Mouse (Mus musculus) liver, embryonic 14.5 days (tissue): ENCODE data around the gene Cpvl. TPM values are rescaled to one million over a fixed set of nuclear protein-coding genes. Genes with fewer than 3 reads are reported as not detected.

Experiments used
- ATAC-seq: fragments of 200-750 bp; cut with Nextera tagmentation; 2 replicates; pipeline ENCODE4 v1.8.0; 2017; ENCODE audit warnings: moderate number of reproducible peaks, mild to moderate bottlenecking, moderate library complexity; ENCODE audit not compliant: insufficient read depth
- DNase-seq, 3 experiments: peaks; one replicate each; pipeline ENCODE4 v3.0.0-alpha.2; 2012 to 2013; ENCODE audit warnings: low read depth in 3 of 3, low spot score in 3 of 3
- H3K27ac ChIP-seq: fragments of 300-500 bp; sonication (generic); 2 replicates; pipeline ENCODE4 v1.5.1; 2014; ENCODE audit warnings: moderate library complexity, mild to moderate bottlenecking, control low read depth, inconsistent platforms
- H3K27me3 ChIP-seq: fragments of 300-500 bp; sonication (generic); 2 replicates; pipeline ENCODE4 v1.6.1; 2014; ENCODE audit warnings: mild to moderate bottlenecking, low read length, moderate library complexity; ENCODE audit not compliant: control insufficient read depth, insufficient read depth
- H3K36me3 ChIP-seq: fragments of 300-500 bp; sonication (generic); replicated peaks from 2 replicates; pipeline ENCODE4 v1.6.1; 2014; ENCODE audit warnings: low read depth; ENCODE audit not compliant: control insufficient read depth, insufficient read depth
- H3K4me1 ChIP-seq, 2 experiments: fragments of 200-500 bp in 1 of 2; fragments of 300-500 bp in 1 of 2; sonication (generic) in 1 of 2; replicated peaks; 2 replicates each; pipeline ENCODE4 v1.6.1; 2012 to 2014; ENCODE audit warnings: antibody characterized with exemption in 1 of 2, inconsistent platforms in 1 of 2, low read length in 1 of 2; ENCODE audit not compliant: control insufficient read depth in 2 of 2, insufficient read depth in 2 of 2
- H3K4me2 ChIP-seq: fragments of 300-500 bp; sonication (generic); 2 replicates; pipeline ENCODE4 v1.6.1; 2014; ENCODE audit warnings: low read depth, mild to moderate bottlenecking, control low read depth, moderate library complexity
- H3K4me3 ChIP-seq, 2 experiments: fragments of 200-500 bp in 1 of 2; fragments of 300-500 bp in 1 of 2; sonication (generic) in 1 of 2; 2 replicates each; pipeline ENCODE4 v1.5.1; 2012 to 2014; ENCODE audit warnings: low read depth in 2 of 2, low read length in 2 of 2, mild to moderate bottlenecking in 2 of 2, control low read depth in 1 of 2, inconsistent platforms in 1 of 2, moderate library complexity in 1 of 2; ENCODE audit not compliant: insufficient read depth in 1 of 2
- H3K9ac ChIP-seq: fragments of 300-500 bp; sonication (generic); replicated peaks from 2 replicates; pipeline ENCODE4 v1.6.1; 2014; ENCODE audit warnings: mild to moderate bottlenecking, control low read depth, moderate library complexity
- H3K9me3 ChIP-seq: fragments of 300-500 bp; sonication (generic); 2 replicates; pipeline ENCODE4 v1.6.1; 2016; ENCODE audit warnings: low read length, mixed read lengths; ENCODE audit not compliant: control insufficient read depth
- CTCF ChIP-seq: IDR thresholded peaks from 2 replicates; pipeline ENCODE4 v1.5.1; 2016; ENCODE audit warnings: antibody characterized with exemption, low read depth, control low read depth
- EP300 ChIP-seq: IDR thresholded peaks from 2 replicates; pipeline ENCODE4 v1.6.1; 2016; ENCODE audit warnings: antibody characterized with exemption, low read depth
- WGBS: fragments of 180-500 bp; shearing (Covaris S2); extraction: QIAGEN DNeasy Blood & Tissue Kit; methylation state at CpG from one replicate; pipeline ENCODE4 v1.1.7; 2014; ENCODE audit not compliant: insufficient replicate concordance; 5-methylcytosine and 5-hydroxymethylcytosine counted together
- polyA plus RNA-seq, 2 experiments: library from polyadenylated mRNA; depleted of rRNA in 1 of 2; stranded (reverse) in 1 of 2; unstranded in 1 of 2; fragments of >200 nt; fragmentation: Nextera tagmentation in 1 of 2; extraction: Ambion mirVana in 1 of 2; gene quantifications; 2 replicates each; pipeline versions ENCODE4 v1.2.1 to v1.2.3; 2012 to 2014

Cpvl gene
- polyA plus RNA-seq, 2 experiments: not detected

DNA sequence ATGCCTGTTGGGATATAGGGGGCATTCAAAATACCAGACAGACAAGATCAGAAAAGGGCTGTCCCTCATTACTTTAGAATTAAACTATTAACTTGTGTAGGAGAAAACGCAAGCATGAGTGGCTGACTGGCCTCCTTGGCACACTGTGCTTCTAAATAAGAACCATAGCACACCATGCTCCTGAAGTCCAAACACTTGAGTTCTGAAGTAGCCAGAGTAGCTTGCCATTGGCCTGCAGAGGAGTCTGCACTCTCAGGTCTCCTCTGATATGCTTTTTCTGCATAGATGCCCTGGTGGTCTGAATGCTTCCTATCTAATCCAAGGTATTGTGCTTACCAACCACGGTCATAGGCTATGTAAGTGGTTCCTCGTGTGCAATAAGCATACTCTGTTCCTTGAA, 63.1 kb downstream of the Cpvl start:
- 61% methylated on average over 3 of the region's 3 CpGs for WGBS

DNA sequence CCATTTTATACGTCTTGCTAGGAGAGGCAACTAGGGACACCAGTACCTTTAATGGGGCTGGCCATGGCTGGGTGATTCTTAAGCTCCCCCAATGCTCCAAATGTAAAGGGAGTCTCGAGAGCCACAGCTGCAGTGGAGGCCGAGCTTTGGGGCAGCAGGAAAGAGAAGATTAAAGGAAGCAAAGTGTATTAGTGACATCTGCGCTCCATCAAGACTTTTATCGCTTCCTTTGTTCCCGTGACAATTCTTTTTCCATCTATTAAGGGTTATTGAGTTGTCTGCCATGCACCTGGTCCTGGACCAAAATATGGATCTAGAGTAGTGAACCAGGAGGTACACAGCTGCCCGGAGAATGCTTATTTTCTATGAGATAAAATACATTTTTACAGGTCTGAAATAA, 65.3 kb downstream of the Cpvl start:
- 50% methylated on average over 7 of the region's 7 CpGs for WGBS
- no peak overlapping the region for H3K27ac ChIP-seq
- H3K27me3 ChIP-seq: no peaks in the 10 kb centered on the region
- ATAC-seq: no peak
- no peaks in the 10 kb centered on the region for H3K9me3 ChIP-seq
- no peak overlapping the region for H3K9ac ChIP-seq
- H3K4me2 ChIP-seq: no peak overlapping the region
- no peak for TF ChIP-seq EP300
- TF ChIP-seq CTCF: no peak
- DNase-seq: no peak
- no peaks in the 10 kb centered on the region for H3K36me3 ChIP-seq
- no peak overlapping the region for H3K4me3 ChIP-seq
- no peaks in the 10 kb centered on the region for H3K4me1 ChIP-seq

More for the DNA sequence above, 63.1 kb downstream of the Cpvl start:
- TF ChIP-seq CTCF (no peak), EP300 (no peak)
- H3K27me3 ChIP-seq: no peaks in the 10 kb centered on the region
- ATAC-seq (no peak), DNase-seq (no peak)
- no peaks in the 10 kb centered on the region for H3K9me3 ChIP-seq
- H3K9ac ChIP-seq: no peak overlapping the region
- H3K36me3 ChIP-seq: no peaks in the 10 kb centered on the region
- H3K4me3 ChIP-seq: no peak overlapping the region
- no peak overlapping the region for H3K4me2 ChIP-seq
- no peak overlapping the region for H3K27ac ChIP-seq
- H3K4me1 ChIP-seq: no peaks in the 10 kb centered on the region

GRCm38 (mm10) chr6:53912112-53912782, 66.2 kb downstream of the Cpvl start:
- ATAC-seq (no peak), DNase-seq (no peak)
- Histone ChIP-seq H3K4me3 (no peak overlapping the region), H3K27ac (no peak overlapping the region), H3K4me1 (peaks cover 0 to 6% of the 10 kb centered on the region in 2 experiments; a peak in 2 of 4 replicates), H3K36me3 (no peaks in the 10 kb centered on the region), H3K4me2 (no peak overlapping the region), H3K9me3 (no peaks in the 10 kb centered on the region), H3K27me3 (no peaks in the 10 kb centered on the region), H3K9ac (no peak overlapping the region)
- 51% methylated on average over 6 of the region's 6 CpGs for WGBS
- TF ChIP-seq EP300 (no peak), CTCF (no peak)

DNA sequence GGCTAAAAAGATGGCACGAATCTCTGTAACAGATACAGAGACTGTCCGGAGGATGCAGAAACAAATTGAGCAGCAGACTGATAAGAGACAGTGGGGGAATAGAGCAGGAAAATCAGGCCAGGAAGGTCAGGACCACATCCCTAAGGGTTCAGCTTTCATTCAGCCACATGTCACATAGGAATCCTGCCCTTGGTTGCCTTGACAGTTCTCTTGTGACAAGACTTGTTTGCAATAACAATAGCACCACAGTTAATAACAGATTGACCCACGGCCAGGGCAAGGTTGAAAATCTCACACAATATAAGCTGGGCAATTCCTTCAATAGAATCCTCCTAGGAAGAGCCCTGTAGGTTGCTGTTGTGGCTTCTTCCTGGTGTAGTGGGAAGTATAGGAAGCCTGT, 68.5 kb downstream of the Cpvl start:
- Histone ChIP-seq H3K36me3 (no peaks in the 10 kb centered on the region), H3K9me3 (no peaks in the 10 kb centered on the region), H3K27me3 (no peaks in the 10 kb centered on the region), H3K4me3 (no peak overlapping the region), H3K27ac (no peak overlapping the region), H3K4me1 (peaks cover 0 to 26% of the 10 kb centered on the region in 2 experiments; a peak in 2 of 4 replicates), H3K4me2 (no peak overlapping the region), H3K9ac (no peak overlapping the region)
- 27% methylated on average over 3 of the region's 3 CpGs for WGBS
- TF ChIP-seq EP300 (no peak), CTCF (no peak)
- DNase-seq: no peak
- no peak for ATAC-seq

GRCm38 (mm10) chr6:53909446-53909845, 69.0 kb downstream of the Cpvl start:
- H3K4me3 ChIP-seq: no peak overlapping the region
- H3K9me3 ChIP-seq: no peaks in the 10 kb centered on the region
- no peak for DNase-seq
- WGBS: 44% methylated on average over 3 of the region's 5 CpGs
- H3K4me2 ChIP-seq: no peak overlapping the region
- TF ChIP-seq CTCF (no peak), EP300 (no peak)
- no peak overlapping the region for H3K27ac ChIP-seq
- no peaks in the 10 kb centered on the region for H3K27me3 ChIP-seq
- H3K4me1 ChIP-seq: peaks cover 0 to 26% of the 10 kb centered on the region in 2 experiments; a peak in 2 of 4 replicates
- no peak overlapping the region for H3K9ac ChIP-seq
- H3K36me3 ChIP-seq: no peaks in the 10 kb centered on the region
- no peak for ATAC-seq
